Mouse (Mus musculus) stomach, embryonic 16.5 days (tissue): ENCODE data around the gene Osbpl7. TPM values are rescaled to one million over a fixed set of nuclear protein-coding genes. Genes with fewer than 3 reads are reported as not detected.

Source experiments
- ATAC-seq: fragments of 200-750 bp; cut with Nextera tagmentation; 2 replicates; pipeline ENCODE4 v1.8.0; 2017; ENCODE audit warnings: moderate number of reproducible peaks, moderate TSS enrichment; ENCODE audit not compliant: insufficient read depth, low FRiP score
- H3K27ac ChIP-seq: fragments of 300-500 bp; sonication (generic); 2 replicates; pipeline ENCODE4 v1.5.1; 2014; ENCODE audit warnings: low read length
- H3K27me3 ChIP-seq: fragments of 300-500 bp; sonication (generic); 2 replicates; pipeline ENCODE4 v1.6.1; 2014; ENCODE audit warnings: low read length, control low read depth, mixed read lengths; ENCODE audit not compliant: control insufficient read depth, insufficient read depth
- H3K36me3 ChIP-seq: fragments of 300-500 bp; sonication (generic); 2 replicates; pipeline ENCODE4 v1.6.1; 2014; ENCODE audit warnings: low read length; ENCODE audit not compliant: control insufficient read depth, insufficient read depth
- H3K4me1 ChIP-seq: fragments of 300-500 bp; sonication (generic); 2 replicates; pipeline ENCODE4 v1.6.1; 2014; ENCODE audit warnings: low read length, control low read depth, mixed read lengths; ENCODE audit not compliant: control insufficient read depth, insufficient read depth
- H3K4me2 ChIP-seq: fragments of 300-500 bp; sonication (generic); 2 replicates; pipeline ENCODE4 v1.6.1; 2014; ENCODE audit warnings: low read depth, low read length, mixed read lengths
- H3K4me3 ChIP-seq: fragments of 300-500 bp; sonication (generic); replicated peaks from 2 replicates; pipeline ENCODE4 v1.5.1; 2014; ENCODE audit warnings: mild to moderate bottlenecking, low read length
- H3K9ac ChIP-seq: fragments of 300-500 bp; sonication (generic); 2 replicates; pipeline ENCODE4 v1.6.1; 2014; ENCODE audit warnings: low read length
- H3K9me3 ChIP-seq: fragments of 300-500 bp; sonication (generic); replicated peaks from 2 replicates; pipeline ENCODE4 v1.6.1; 2016; ENCODE audit warnings: low read length, control low read depth; ENCODE audit not compliant: control insufficient read depth
- WGBS: fragments of 180-500 bp; shearing (Covaris S2); extraction: QIAGEN DNeasy Blood & Tissue Kit; methylation state at CpG from one replicate; pipeline ENCODE4 v1.1.7; 2014; 5-methylcytosine and 5-hydroxymethylcytosine counted together
- polyA plus RNA-seq: library from polyadenylated mRNA; unstranded; fragments of >200 nt; fragmentation: Nextera tagmentation; extraction: Ambion mirVana; gene quantifications from 2 replicates; pipeline ENCODE4 v1.2.1, GENCODE M21; 2015

Osbpl7 gene
- polyA plus RNA-seq, 1 experiment from 2014 or later: 10.5 TPM

DNA sequence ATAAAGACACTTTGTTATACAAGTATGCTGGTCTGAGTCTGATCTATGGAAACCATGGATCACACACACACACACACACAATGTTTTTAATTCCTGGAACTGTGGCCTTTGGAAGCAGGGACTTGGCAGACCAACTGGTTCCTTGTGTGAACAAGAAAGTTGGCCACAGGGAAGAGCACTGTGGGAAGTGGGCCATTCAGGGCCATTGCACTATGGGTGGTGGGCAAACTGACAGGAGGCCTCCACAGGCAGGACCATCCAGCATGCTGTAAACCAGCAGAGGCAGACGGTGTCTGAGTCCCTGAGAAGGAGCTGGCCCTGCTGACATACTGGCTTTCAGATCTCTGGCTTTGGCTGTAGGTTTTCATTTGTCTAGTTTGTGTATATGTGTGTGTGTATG, 18.9 kb downstream of the Osbpl7 start:
- Histone ChIP-seq H3K4me2 (no peak overlapping the region), H3K36me3 (no peaks in the 10 kb centered on the region; the same call in 1 of the 2 replicates), H3K27me3 (no peaks in the 10 kb centered on the region), H3K9me3 (no peaks in the 10 kb centered on the region), H3K4me1 (no peaks in the 10 kb centered on the region), H3K27ac (no peak overlapping the region), H3K4me3 (no peak overlapping the region), H3K9ac (no peak overlapping the region)
- ATAC-seq: no peak
- WGBS: 77% methylated on average over 1 of the region's 1 CpGs

DNA sequence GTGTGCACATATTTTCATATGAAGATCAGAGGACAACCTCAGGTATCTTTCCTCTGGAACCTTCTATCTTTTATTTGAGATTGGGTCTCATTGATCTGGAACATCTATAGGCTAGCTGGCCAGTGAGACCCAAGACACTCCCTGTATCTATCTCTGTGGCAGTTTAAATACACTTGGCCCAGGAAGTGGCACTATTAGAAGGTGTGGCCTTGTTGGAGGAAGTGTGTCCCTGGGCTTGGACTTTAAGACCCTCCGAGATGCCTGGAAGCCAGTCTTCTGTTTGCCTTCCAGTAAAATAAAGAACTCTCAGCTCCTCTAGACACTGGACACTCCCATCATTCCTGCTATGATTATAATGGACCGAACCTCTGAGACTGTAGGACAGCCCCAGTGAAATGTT, 19.3 kb downstream of the Osbpl7 start:
- 68% methylated on average over 2 of the region's 2 CpGs for WGBS
- Histone ChIP-seq H3K4me1 (no peaks in the 10 kb centered on the region), H3K4me2 (no peak overlapping the region), H3K4me3 (no peak overlapping the region), H3K36me3 (no peaks in the 10 kb centered on the region; the same call in 1 of the 2 replicates), H3K9ac (no peak overlapping the region), H3K9me3 (no peaks in the 10 kb centered on the region), H3K27ac (no peak overlapping the region), H3K27me3 (no peaks in the 10 kb centered on the region)
- ATAC-seq: no peak

DNA sequence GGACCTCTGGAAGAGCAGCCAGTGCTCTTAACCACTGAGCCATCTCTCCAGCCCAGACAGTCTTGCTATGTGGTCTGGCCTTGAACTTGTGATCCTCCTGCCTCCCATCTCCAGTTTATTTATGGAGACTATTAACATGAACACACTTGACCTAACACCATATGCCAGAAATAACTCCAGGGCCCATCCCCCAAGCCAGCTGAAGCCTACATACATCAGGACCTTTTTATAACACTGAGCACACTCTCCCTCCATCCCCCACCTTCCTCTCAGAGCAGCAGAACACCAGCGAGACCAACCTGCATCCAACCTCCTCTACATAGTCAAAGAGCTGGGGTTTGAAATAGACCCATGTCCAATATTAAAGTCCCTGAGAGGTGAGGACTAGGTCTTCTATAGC, 20.7 kb downstream of the Osbpl7 start:
- H3K4me3 ChIP-seq: no peak overlapping the region
- no peaks in the 10 kb centered on the region for H3K27me3 ChIP-seq
- 59% methylated on average over 1 of the region's 1 CpGs for WGBS
- no peaks in the 10 kb centered on the region for H3K4me1 ChIP-seq
- ATAC-seq: no peak
- H3K9ac ChIP-seq: no peak overlapping the region
- H3K9me3 ChIP-seq: no peaks in the 10 kb centered on the region
- no peaks in the 10 kb centered on the region; the same call in 1 of the 2 replicates for H3K36me3 ChIP-seq
- no peak overlapping the region for H3K4me2 ChIP-seq
- H3K27ac ChIP-seq: no peak overlapping the region

DNA sequence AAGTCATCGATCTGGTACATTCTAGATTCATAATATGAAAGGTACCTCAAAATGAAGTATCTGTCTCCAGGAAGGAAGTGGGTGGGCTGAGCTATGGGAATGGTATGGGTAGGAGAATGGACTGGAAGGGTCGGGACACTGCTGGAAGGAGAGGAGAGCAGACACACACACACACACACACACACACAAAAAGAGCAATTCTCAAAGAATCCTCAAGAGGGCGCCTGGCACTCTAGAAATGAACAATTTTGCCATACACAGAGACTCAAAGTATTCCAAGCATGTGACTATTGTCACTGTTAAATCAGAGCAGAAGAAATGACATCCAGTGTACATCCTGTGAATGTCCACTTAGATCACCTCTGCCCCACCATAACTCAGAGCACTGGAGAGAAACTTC, 22.1 kb downstream of the Osbpl7 start:
- no peak for ATAC-seq
- H3K4me2 ChIP-seq: no peak overlapping the region
- H3K9ac ChIP-seq: no peak overlapping the region
- H3K9me3 ChIP-seq: no peaks in the 10 kb centered on the region
- H3K4me3 ChIP-seq: no peak overlapping the region
- H3K27me3 ChIP-seq: no peaks in the 10 kb centered on the region
- WGBS: 25% methylated on average over 3 of the region's 3 CpGs
- no peaks in the 10 kb centered on the region for H3K4me1 ChIP-seq
- H3K36me3 ChIP-seq: no peaks in the 10 kb centered on the region
- no peak overlapping the region for H3K27ac ChIP-seq

DNA sequence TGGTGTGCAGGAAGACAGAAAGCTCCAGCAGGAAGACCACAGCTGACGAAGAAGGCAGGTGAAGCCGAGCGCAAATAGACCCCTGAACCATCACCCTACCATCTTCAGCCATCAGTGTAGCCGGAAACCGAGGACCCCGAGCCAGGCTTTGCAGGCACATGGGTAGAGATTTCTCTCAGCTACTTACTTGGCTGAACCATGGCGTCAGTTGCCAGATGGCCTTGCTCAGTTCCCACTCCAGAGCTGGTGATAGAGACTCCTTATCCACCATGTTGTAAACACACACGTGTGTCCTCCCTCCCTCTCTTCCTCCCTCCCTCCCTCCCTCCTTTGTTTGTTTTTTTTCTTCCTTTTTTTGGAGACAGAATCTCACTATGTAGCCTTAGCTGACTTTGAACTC, 23.8 kb downstream of the Osbpl7 start:
- 61% methylated on average over 8 of the region's 8 CpGs for WGBS
- no peak overlapping the region for H3K27ac ChIP-seq
- H3K27me3 ChIP-seq: no peaks in the 10 kb centered on the region
- no peak overlapping the region for H3K9ac ChIP-seq
- H3K4me2 ChIP-seq: no peak overlapping the region
- no peaks in the 10 kb centered on the region for H3K36me3 ChIP-seq
- no peaks in the 10 kb centered on the region for H3K4me1 ChIP-seq
- ATAC-seq: no peak
- H3K9me3 ChIP-seq: no peaks in the 10 kb centered on the region
- no peak overlapping the region for H3K4me3 ChIP-seq

DNA sequence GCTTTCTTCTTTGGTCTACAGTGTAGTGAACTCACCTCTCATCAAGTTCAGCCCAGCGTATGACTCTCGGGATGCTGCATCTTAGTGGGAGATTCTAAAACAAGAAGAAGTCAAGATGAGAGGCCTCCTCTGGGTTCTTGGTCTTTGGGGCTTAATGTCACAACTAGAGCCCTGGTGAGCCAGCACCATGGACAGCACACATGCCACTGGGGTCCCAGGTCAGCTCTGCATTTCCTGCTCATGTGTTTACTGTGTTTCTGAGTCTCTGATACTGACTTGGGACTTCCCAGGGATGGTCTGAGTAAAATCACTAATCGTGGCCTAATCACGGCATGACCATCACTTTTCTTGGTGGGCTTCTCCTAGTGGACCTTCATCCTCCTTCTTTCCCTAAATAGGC, 28.3 kb downstream of the Osbpl7 start:
- H3K9me3 ChIP-seq: no peaks in the 10 kb centered on the region
- H3K9ac ChIP-seq: no peak overlapping the region
- no peak overlapping the region for H3K27ac ChIP-seq
- 38% methylated on average over 4 of the region's 4 CpGs for WGBS
- no peak overlapping the region for H3K4me3 ChIP-seq
- no peaks in the 10 kb centered on the region for H3K36me3 ChIP-seq
- ATAC-seq: no peak
- H3K4me2 ChIP-seq: no peak overlapping the region
- no peaks in the 10 kb centered on the region for H3K27me3 ChIP-seq
- H3K4me1 ChIP-seq: no peaks in the 10 kb centered on the region

DNA sequence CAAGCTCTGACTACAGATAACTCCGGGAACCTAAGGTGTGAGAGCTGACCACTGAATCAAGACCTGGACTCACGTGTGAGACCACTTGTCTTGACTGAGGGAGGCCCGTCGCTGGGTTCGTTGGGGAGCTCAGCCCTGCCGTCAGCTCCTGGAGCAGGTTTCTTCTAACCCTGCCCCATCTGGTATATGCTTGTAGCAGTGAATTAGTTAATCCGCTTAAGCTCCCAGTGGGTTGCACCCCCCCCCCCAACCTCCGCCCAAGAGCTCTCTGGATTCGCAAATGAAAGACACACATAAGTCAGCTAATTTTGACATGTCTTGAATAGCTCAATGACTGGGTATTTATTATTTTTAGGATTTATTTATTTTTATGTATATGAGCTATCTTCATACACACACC, 29.9 kb downstream of the Osbpl7 start:
- H3K27ac ChIP-seq: no peak overlapping the region
- WGBS: 34% methylated on average over 9 of the region's 9 CpGs
- H3K9ac ChIP-seq: no peak overlapping the region
- H3K4me3 ChIP-seq: no peak overlapping the region
- no peaks in the 10 kb centered on the region for H3K36me3 ChIP-seq
- no peaks in the 10 kb centered on the region for H3K9me3 ChIP-seq
- H3K4me1 ChIP-seq: no peaks in the 10 kb centered on the region
- H3K4me2 ChIP-seq: no peak overlapping the region
- H3K27me3 ChIP-seq: no peaks in the 10 kb centered on the region
- ATAC-seq: no peak

DNA sequence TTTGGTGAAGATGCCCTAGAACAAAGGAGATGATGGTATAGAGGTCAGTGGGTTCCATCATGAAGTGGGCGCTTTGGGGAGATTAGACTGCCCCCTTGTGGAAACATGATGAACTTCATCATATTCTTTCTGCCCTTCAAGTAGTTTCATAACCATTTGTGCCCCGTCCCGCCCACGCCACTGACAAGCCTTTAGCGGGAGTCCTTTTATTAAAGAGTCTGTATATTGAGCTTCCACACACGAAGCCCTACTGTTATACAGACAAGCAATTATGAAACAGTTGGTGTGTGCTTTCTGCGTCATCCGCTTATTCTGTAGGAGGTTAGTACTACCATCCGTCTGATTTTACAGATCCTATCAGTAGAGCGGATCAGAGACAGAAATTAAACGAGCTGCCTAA, 32.5 kb downstream of the Osbpl7 start:
- Histone ChIP-seq H3K9me3 (no peaks in the 10 kb centered on the region), H3K27ac (no peak overlapping the region), H3K9ac (no peak overlapping the region), H3K4me1 (no peaks in the 10 kb centered on the region), H3K36me3 (no peaks in the 10 kb centered on the region), H3K27me3 (no peaks in the 10 kb centered on the region), H3K4me3 (no peak overlapping the region), H3K4me2 (no peak overlapping the region)
- WGBS: 33% methylated on average over 11 of the region's 11 CpGs
- ATAC-seq: no peak

DNA sequence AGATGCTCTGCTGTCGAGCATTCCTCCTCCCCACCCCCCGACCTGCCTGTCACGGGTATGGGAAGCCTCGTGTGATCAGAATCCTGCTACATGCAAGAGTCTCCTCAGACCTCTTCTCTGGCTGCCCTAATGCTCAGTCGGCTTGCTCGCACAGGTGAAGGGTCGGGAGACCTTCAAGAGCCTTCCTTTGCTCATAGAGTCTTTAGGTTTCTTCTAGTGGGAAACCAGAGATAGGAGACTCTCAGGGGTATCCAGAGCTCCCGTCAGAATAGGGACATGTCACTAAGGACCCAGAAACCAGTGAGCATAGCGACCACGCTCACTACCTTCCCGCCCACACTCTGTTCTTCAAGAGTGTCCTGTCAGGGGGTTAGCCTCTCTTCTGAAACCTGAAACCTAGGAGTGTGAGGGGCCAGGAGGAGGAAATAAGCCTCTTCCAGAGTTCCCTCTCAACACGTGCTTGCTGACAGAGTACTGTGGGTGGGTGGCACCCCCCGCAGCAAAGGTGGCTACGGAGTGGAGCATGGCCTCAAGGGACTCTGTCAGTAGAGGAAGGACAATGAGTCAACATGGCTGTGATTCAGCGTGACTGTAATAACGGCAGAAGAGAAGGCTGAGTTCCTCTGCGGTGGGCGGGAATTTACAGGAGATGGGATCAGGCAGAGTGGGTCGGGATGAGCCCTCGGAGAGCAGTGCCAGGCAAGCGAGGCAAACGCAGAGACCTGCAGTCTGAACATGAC, 33.1 kb downstream of the Osbpl7 start:
- Histone ChIP-seq H3K4me2 (no peak overlapping the region), H3K36me3 (no peaks in the 10 kb centered on the region), H3K27me3 (no peaks in the 10 kb centered on the region), H3K4me3 (no peak overlapping the region), H3K9me3 (0 out of 2 replicates have a peak, but pooled peaks cover under 1% of the 10 kb centered on the region), H3K4me1 (no peaks in the 10 kb centered on the region), H3K27ac (no peak overlapping the region), H3K9ac (no peak overlapping the region)
- no peak; the same call in 1 of the 2 replicates for ATAC-seq
- WGBS: 25% methylated on average over 22 of the region's 22 CpGs
